Mouse (Mus musculus) limb, embryonic 10.5 days (tissue): Measurements from ENCODE around the gene Gm11937. TPM values are rescaled to one million over a fixed set of nuclear protein-coding genes. Genes with fewer than 3 reads are reported as not detected.
"Not testable (repeated sequence)": the region's sequence is repeated elsewhere in the genome, so short reads cannot be mapped to it uniquely, and the experiment has no call there.

Experiments used
- DNase-seq: peaks from one replicate; pipeline ENCODE4 v3.0.0-alpha.2; 2017; ENCODE audit warnings: low spot score
- H3K27ac ChIP-seq: fragments of 300-500 bp; sonication (generic); 2 replicates; pipeline ENCODE4 v1.5.1; 2016; ENCODE audit warnings: mild to moderate bottlenecking
- H3K27me3 ChIP-seq: fragments of 300-500 bp; sonication (generic); 2 replicates; pipeline ENCODE4 v1.6.1; 2016; ENCODE audit warnings: low read depth, mild to moderate bottlenecking; ENCODE audit not compliant: poor library complexity, severe bottlenecking
- H3K36me3 ChIP-seq: fragments of 300-500 bp; sonication (generic); 2 replicates; pipeline ENCODE4 v1.6.1; 2016; ENCODE audit warnings: mild to moderate bottlenecking, moderate library complexity
- H3K4me1 ChIP-seq: fragments of 300-500 bp; sonication (generic); 2 replicates; pipeline ENCODE4 v1.6.1; 2016
- H3K4me3 ChIP-seq: fragments of 300-500 bp; sonication (generic); 2 replicates; pipeline ENCODE4 v1.5.1; 2016; ENCODE audit warnings: mild to moderate bottlenecking, moderate library complexity
- H3K9me3 ChIP-seq: fragments of 300-500 bp; sonication (generic); replicated peaks from 2 replicates; pipeline ENCODE4 v1.6.1; 2016; ENCODE audit warnings: mild to moderate bottlenecking
- WGBS: fragments of 180-500 bp; shearing (Covaris S2); methylation state at CpG from one replicate; pipeline ENCODE4 v1.1.7; 2016; 5-methylcytosine and 5-hydroxymethylcytosine counted together
- polyA plus RNA-seq: library from polyadenylated mRNA; unstranded; fragments of >200 nt; fragmentation: Nextera tagmentation; extraction: Ambion mirVana; gene quantifications from 2 replicates; pipeline ENCODE4 v1.2.1, GENCODE M21; 2016

Gm11937 gene
- polyA plus RNA-seq, 1 experiment from 2014 or later = not detected

- Histone ChIP-seq H3K9me3 (no peaks in the 10 kb centered on the region), H3K4me1 (no peaks in the 10 kb centered on the region), H3K36me3 (no peaks in the 10 kb centered on the region), H3K4me3 (no peak within 1 kb of the TSS), H3K27ac (no peak within 1 kb of the TSS), H3K27me3 (no peaks in the 10 kb centered on the region)
- 84% methylated on average over 4 of the region's 4 CpGs for WGBS
- no peak for DNase-seq
These were observed 18.1 kb upstream of the Gm11937 start, which contains the start of gene Krtap4-1 for GRCm38 (mm10) chr11:99628138-99628537. TSS of gene Krtap4-1 (minus strand) at chr11:99628238.

- no peaks in the 10 kb centered on the region for H3K27me3 ChIP-seq
- H3K9me3 ChIP-seq = no peaks in the 10 kb centered on the region
- 93% methylated on average over 2 of the region's 2 CpGs for WGBS
- no peak for DNase-seq
- no peak within 1 kb of the TSS for H3K27ac ChIP-seq
- H3K36me3 ChIP-seq = no peaks in the 10 kb centered on the region
- H3K4me1 ChIP-seq = no peaks in the 10 kb centered on the region
- no peak within 1 kb of the TSS for H3K4me3 ChIP-seq
These were observed 10.3 kb upstream of the Gm11937 start, which contains the start of gene Gm11562 for GRCm38 (mm10) chr11:99620335-99620734. TSS of gene Gm11562 (minus strand) at chr11:99620435.

- no peak within 1 kb of the TSS for H3K4me3 ChIP-seq
- H3K27me3 ChIP-seq = no peaks in the 10 kb centered on the region
- H3K4me1 ChIP-seq = no peaks in the 10 kb centered on the region
- H3K9me3 ChIP-seq = no peaks in the 10 kb centered on the region
- no peak for DNase-seq
- no peaks in the 10 kb centered on the region for H3K36me3 ChIP-seq
- no peak within 1 kb of the TSS for H3K27ac ChIP-seq
- 80% methylated on average over 3 of the region's 3 CpGs for WGBS
These were observed 4.9 kb upstream of the Gm11937 start, which contains the start of gene Krtap2-4 for GRCm38 (mm10) chr11:99614796-99615363. TSS of gene Krtap2-4 (minus strand) at chr11:99614846.

GRCm38 (mm10) chr11:99609126-99609525, 863 bp downstream of the Gm11937 start:
- H3K9me3 ChIP-seq = no peaks in the 10 kb centered on the region
- H3K4me1 ChIP-seq = no peaks in the 10 kb centered on the region
- H3K27ac ChIP-seq = no peak overlapping the region
- no peak overlapping the region for H3K4me3 ChIP-seq
- no peak for DNase-seq
- no peaks in the 10 kb centered on the region for H3K27me3 ChIP-seq
- H3K36me3 ChIP-seq = no peaks in the 10 kb centered on the region
- 73% methylated on average over 1 of the region's 1 CpGs for WGBS

- WGBS = 52% methylated on average over 1 of the region's 1 CpGs
- not testable (repeated sequence) for H3K27ac ChIP-seq
These were observed 6.8 kb downstream of the Gm11937 start, which contains the start of gene Gm11938 for GRCm38 (mm10) chr11:99603208-99603607. TSS of gene Gm11938 (minus strand) at chr11:99603308.

GRCm38 (mm10) chr11:99597742-99598141, 12.2 kb downstream of the Gm11937 start, which contains the start of gene Krtap9-3:
TSS of gene Krtap9-3 (minus strand) at chr11:99598105.
- 80% methylated on average over 6 of the region's 6 CpGs for WGBS
- not testable (repeated sequence) for H3K9me3 ChIP-seq, H3K27ac ChIP-seq, H3K36me3 ChIP-seq, H3K27me3 ChIP-seq, H3K4me1 ChIP-seq, H3K4me3 ChIP-seq, DNase-seq

More at GRCm38 (mm10) chr11:99603208-99603607, 6.8 kb downstream of the Gm11937 start, which contains the start of gene Gm11938:
- DNase-seq, H3K36me3 ChIP-seq, H3K9me3 ChIP-seq, H3K4me1 ChIP-seq, H3K27me3 ChIP-seq, H3K4me3 ChIP-seq: not testable (repeated sequence)

GRCm38 (mm10) chr11:99590981-99591380, 19.0 kb downstream of the Gm11937 start, which contains the start of gene Krtap1-3:
TSS of gene Krtap1-3 (minus strand) at chr11:99591339.
- Histone ChIP-seq H3K27me3 (no peaks in the 10 kb centered on the region), H3K27ac (no peak within 1 kb of the TSS), H3K9me3 (no peaks in the 10 kb centered on the region), H3K36me3 (no peaks in the 10 kb centered on the region), H3K4me3 (no peak within 1 kb of the TSS), H3K4me1 (no peaks in the 10 kb centered on the region)
- no peak for DNase-seq
- WGBS = 87% methylated on average over 6 of the region's 6 CpGs

- Histone ChIP-seq H3K27ac (no peak overlapping the region), H3K36me3 (no peaks in the 10 kb centered on the region), H3K4me1 (no peaks in the 10 kb centered on the region), H3K4me3 (no peak overlapping the region), H3K9me3 (no peaks in the 10 kb centered on the region), H3K27me3 (no peaks in the 10 kb centered on the region)
- DNase-seq = no peak
- 95% methylated on average over 7 of the region's 7 CpGs for WGBS
These were observed 24.9 kb downstream of the Gm11937 start for GRCm38 (mm10) chr11:99585096-99585495.

GRCm38 (mm10) chr11:99583245-99583704, 26.7 kb downstream of the Gm11937 start, which contains the start of gene Krtap1-4:
TSS of gene Krtap1-4 (minus strand) at chr11:99583654.
- Histone ChIP-seq H3K4me3 (no peak within 1 kb of the TSS), H3K36me3 (no peaks in the 10 kb centered on the region), H3K27me3 (no peaks in the 10 kb centered on the region), H3K27ac (no peak within 1 kb of the TSS), H3K9me3 (no peaks in the 10 kb centered on the region), H3K4me1 (no peaks in the 10 kb centered on the region)
- WGBS = 75% methylated on average over 5 of the region's 5 CpGs
- no peak for DNase-seq

GRCm38 (mm10) chr11:99581564-99581963, 28.4 kb downstream of the Gm11937 start:
- no peak overlapping the region for H3K4me3 ChIP-seq
- H3K9me3 ChIP-seq = no peaks in the 10 kb centered on the region
- 88% methylated on average over 6 of the region's 6 CpGs for WGBS
- no peaks in the 10 kb centered on the region for H3K27me3 ChIP-seq
- no peaks in the 10 kb centered on the region for H3K36me3 ChIP-seq
- no peak for DNase-seq
- no peaks in the 10 kb centered on the region for H3K4me1 ChIP-seq
- H3K27ac ChIP-seq = no peak overlapping the region

- no peak for DNase-seq
- no peaks in the 10 kb centered on the region for H3K27me3 ChIP-seq
- H3K9me3 ChIP-seq = no peaks in the 10 kb centered on the region
- no peak overlapping the region for H3K4me3 ChIP-seq
- H3K4me1 ChIP-seq = no peaks in the 10 kb centered on the region
- H3K27ac ChIP-seq = no peak overlapping the region
- H3K36me3 ChIP-seq = no peaks in the 10 kb centered on the region
- 95% methylated on average over 5 of the region's 5 CpGs for WGBS
These were observed 28.9 kb downstream of the Gm11937 start for GRCm38 (mm10) chr11:99581051-99581450.

GRCm38 (mm10) chr11:99580636-99581035, 29.4 kb downstream of the Gm11937 start, which contains the start of gene Krtap1-5:
TSS of gene Krtap1-5 (minus strand) at chr11:99581016.
- Histone ChIP-seq H3K27me3 (no peaks in the 10 kb centered on the region), H3K36me3 (no peaks in the 10 kb centered on the region), H3K27ac (no peak within 1 kb of the TSS), H3K4me1 (no peaks in the 10 kb centered on the region), H3K9me3 (no peaks in the 10 kb centered on the region), H3K4me3 (no peak within 1 kb of the TSS)
- 89% methylated on average over 6 of the region's 6 CpGs for WGBS
- DNase-seq = no peak

GRCm38 (mm10) chr11:99574106-99574505, 35.9 kb downstream of the Gm11937 start:
- Histone ChIP-seq H3K36me3 (no peaks in the 10 kb centered on the region), H3K9me3 (no peaks in the 10 kb centered on the region), H3K27ac (no peak overlapping the region; the same call in 1 of the 2 replicates), H3K27me3 (no peaks in the 10 kb centered on the region), H3K4me3 (no peak overlapping the region), H3K4me1 (no peaks in the 10 kb centered on the region)
- DNase-seq = peak; percentile 81
- WGBS = 7% methylated on average over 7 of the region's 7 CpGs
